Mouse (Mus musculus) stomach, postnatal 0 days (tissue): ENCODE results near the gene Gm28635. TPM values are rescaled to one million over a fixed set of nuclear protein-coding genes. Genes with fewer than 3 reads are reported as not detected.
A peak's percentile ranks its signal among the peaks of the same experiment; 100 is the strongest.

Experiments used
- ATAC-seq: fragments of 200-750 bp; cut with Nextera tagmentation; 2 replicates; pipeline ENCODE4 v1.8.0; 2017; ENCODE audit not compliant: low FRiP score, low TSS enrichment
- DNase-seq: peaks from one replicate; pipeline ENCODE4 v3.0.0-alpha.2; 2016; ENCODE audit warnings: low spot score
- H3K27ac ChIP-seq: fragments of 300-500 bp; sonication (generic); replicated peaks from 2 replicates; pipeline ENCODE4 v1.5.1; 2014; ENCODE audit warnings: mild to moderate bottlenecking, control low read depth
- H3K27me3 ChIP-seq: fragments of 300-500 bp; sonication (generic); 2 replicates; pipeline ENCODE4 v1.6.1; 2014; ENCODE audit warnings: low read length; ENCODE audit not compliant: control insufficient read depth, insufficient read depth
- H3K36me3 ChIP-seq: fragments of 300-500 bp; sonication (generic); 2 replicates; pipeline ENCODE4 v1.6.1; 2014; ENCODE audit warnings: low read length, mixed read lengths; ENCODE audit not compliant: control insufficient read depth, insufficient read depth
- H3K4me1 ChIP-seq: fragments of 300-500 bp; sonication (generic); replicated peaks from 2 replicates; pipeline ENCODE4 v1.6.1; 2014; ENCODE audit warnings: antibody characterized with exemption; ENCODE audit not compliant: control insufficient read depth, insufficient read depth
- H3K4me2 ChIP-seq: fragments of 300-500 bp; sonication (generic); replicated peaks from 2 replicates; pipeline ENCODE4 v1.6.1; 2014; ENCODE audit warnings: low read depth, mild to moderate bottlenecking, control low read depth, moderate library complexity
- H3K4me3 ChIP-seq: fragments of 300-500 bp; sonication (generic); 2 replicates; pipeline ENCODE4 v1.5.1; 2014; ENCODE audit warnings: low read depth, low read length, control low read depth
- H3K9ac ChIP-seq: fragments of 300-500 bp; sonication (generic); 2 replicates; pipeline ENCODE4 v1.6.1; 2014; ENCODE audit warnings: mild to moderate bottlenecking, low read length, control low read depth, mixed read lengths
- H3K9me3 ChIP-seq: fragments of 300-500 bp; sonication (generic); 2 replicates; pipeline ENCODE4 v1.6.1; 2016; ENCODE audit warnings: low read length; ENCODE audit not compliant: control insufficient read depth
- CTCF ChIP-seq: IDR thresholded peaks from 2 replicates; pipeline ENCODE4 v1.5.1; 2016; ENCODE audit warnings: antibody characterized with exemption, low read depth, mild to moderate bottlenecking, moderate library complexity
- EP300 ChIP-seq: optimal IDR thresholded peaks from 2 replicates; pipeline ENCODE3; 2016; ENCODE audit warnings: antibody characterized with exemption
- WGBS: fragments of 180-500 bp; shearing (Covaris S2); extraction: QIAGEN DNeasy Blood & Tissue Kit; methylation state at CpG from one replicate; pipeline ENCODE4 v1.1.7; 2014; 5-methylcytosine and 5-hydroxymethylcytosine counted together
- polyA plus RNA-seq: library from polyadenylated mRNA; unstranded; fragments of >200 nt; fragmentation: Nextera tagmentation; extraction: Ambion mirVana; gene quantifications from 2 replicates; pipeline ENCODE4 v1.2.1, GENCODE M21; 2015

The Gm28635 gene
- polyA plus RNA-seq, 1 experiment from 2014 or later = not detected

DNA sequence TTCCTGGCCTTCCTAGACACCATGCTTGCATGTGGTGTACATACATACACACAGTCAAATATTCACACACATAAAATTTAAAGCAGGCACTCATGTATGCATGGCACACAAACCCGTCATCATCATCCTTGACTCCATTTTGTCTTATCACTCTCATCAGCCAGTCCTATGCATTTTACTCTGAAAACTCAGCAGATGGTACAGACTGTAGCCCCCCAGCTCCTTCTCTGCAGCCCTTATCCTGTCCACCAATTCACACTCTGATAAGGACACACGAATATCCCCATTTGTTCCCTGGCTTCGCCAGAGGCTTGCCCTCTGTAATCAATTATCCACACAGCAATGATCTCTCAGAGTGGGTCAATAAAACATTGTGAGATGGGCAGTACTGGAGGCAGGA, 43.3 kb upstream of the Gm28635 start:
- whole genome bisulfite sequencing = 73% methylated on average over 3 of the region's 3 CpGs
- Histone ChIP-seq H3K36me3 (peaks cover 6% of the 10 kb centered on the region), H3K27ac (no peak overlapping the region), H3K4me3 (no peak overlapping the region), H3K27me3 (no peaks in the 10 kb centered on the region), H3K4me2 (no peak overlapping the region), H3K9me3 (no peaks in the 10 kb centered on the region), H3K9ac (no peak overlapping the region), H3K4me1 (0 out of 2 replicates have a peak, but pooled peaks cover 1% of the 10 kb centered on the region)
- DNase-seq (no peak), ATAC-seq (no peak)
- no peak for TF ChIP-seq EP300
- no peak for TF ChIP-seq CTCF

DNA sequence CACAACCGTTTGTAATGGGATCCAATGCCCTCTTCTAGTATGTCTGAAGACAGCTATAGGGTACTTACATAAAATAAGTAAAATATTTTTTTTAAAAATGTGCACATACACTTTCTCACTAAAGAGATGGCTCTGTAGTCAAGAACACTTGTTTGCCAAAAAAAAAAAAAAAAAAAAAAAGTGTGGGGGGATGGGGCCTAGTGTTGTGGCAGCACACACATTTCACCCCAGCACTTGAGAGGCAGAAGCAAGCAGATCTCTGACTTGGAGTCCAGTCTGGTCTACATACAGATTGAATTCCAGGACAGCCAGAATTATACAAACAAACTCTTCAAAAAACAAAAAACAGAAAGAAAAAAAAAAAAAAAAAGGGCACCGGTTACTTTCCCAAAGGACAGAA, 42.9 kb upstream of the Gm28635 start:
- no peak for DNase-seq
- Histone ChIP-seq H3K27me3 (no peaks in the 10 kb centered on the region), H3K9me3 (no peaks in the 10 kb centered on the region), H3K4me1 (no peaks in the 10 kb centered on the region), H3K4me2 (no peak overlapping the region), H3K4me3 (no peak overlapping the region), H3K9ac (no peak overlapping the region), H3K27ac (no peak overlapping the region), H3K36me3 (peaks cover 6% of the 10 kb centered on the region)
- TF ChIP-seq CTCF (no peak), EP300 (no peak)
- no peak for ATAC-seq
- 94% methylated on average over 2 of the region's 2 CpGs for WGBS

- H3K9ac ChIP-seq = no peak overlapping the region
- H3K36me3 ChIP-seq = no peaks in the 10 kb centered on the region
- ATAC-seq = no peak
- no peaks in the 10 kb centered on the region for H3K9me3 ChIP-seq
- H3K27ac ChIP-seq = no peak overlapping the region
- H3K4me1 ChIP-seq = no peaks in the 10 kb centered on the region
- no peaks in the 10 kb centered on the region for H3K27me3 ChIP-seq
- WGBS = 98% methylated on average over 4 of the region's 4 CpGs
- no peak overlapping the region for H3K4me3 ChIP-seq
- no peak for DNase-seq
- TF ChIP-seq CTCF = no peak
- TF ChIP-seq EP300 = no peak
- no peak overlapping the region for H3K4me2 ChIP-seq
Observed at GRCm38 (mm10) chr2:84717357-84717756, 39.5 kb upstream of the Gm28635 start.

- Histone ChIP-seq H3K27me3 (no peaks in the 10 kb centered on the region), H3K36me3 (no peaks in the 10 kb centered on the region), H3K4me1 (no peaks in the 10 kb centered on the region), H3K9ac (peak overlapping the region; percentile 69), H3K9me3 (no peaks in the 10 kb centered on the region), H3K27ac (peak overlapping the region; percentile 91), H3K4me3 (peak overlapping the region; percentile 93), H3K4me2 (peak overlapping the region; percentile 79)
- DNase-seq (no peak), ATAC-seq (no peak)
- TF ChIP-seq CTCF (no peak), EP300 (no peak)
- 17% methylated on average over 9 of the region's 9 CpGs for WGBS
Observed at GRCm38 (mm10) chr2:84716423-84717355, 38.8 kb upstream of the Gm28635 start.

GRCm38 (mm10) chr2:84715562-84716361, 37.9 kb upstream of the Gm28635 start:
- under 1% methylated on average over 33 of the region's 33 CpGs for WGBS
- Histone ChIP-seq H3K27ac (peak overlapping the region; percentile 97), H3K4me1 (no peaks in the 10 kb centered on the region), H3K9ac (peak overlapping the region; percentile 69), H3K9me3 (no peaks in the 10 kb centered on the region), H3K36me3 (no peaks in the 10 kb centered on the region; the same call in 1 of the 2 replicates), H3K27me3 (no peaks in the 10 kb centered on the region), H3K4me2 (peak overlapping the region; percentile 79), H3K4me3 (peak overlapping the region; percentile 93)
- DNase-seq (peak; percentile 64), ATAC-seq (peak; percentile 95)
- TF ChIP-seq CTCF (no peak), EP300 (peak; percentile 93)
